Mouse (Mus musculus) bone marrow, adult 2 months (tissue): ENCODE results near the gene Dcdc2a.

ENCODE experiments used
- CTCF ChIP-seq: fragments of 200-500 bp; IDR thresholded peaks from 2 replicates; pipeline ENCODE4 v1.5.1; 2011; ENCODE audit warnings: low read length, control low read depth; ENCODE audit not compliant: control insufficient read depth, insufficient read depth
- POLR2A ChIP-seq: fragments of 200-500 bp; IDR thresholded peaks from 2 replicates; pipeline ENCODE4 v1.6.1; 2011; ENCODE audit warnings: low read depth, mild to moderate bottlenecking, control low read depth, low read length, borderline replicate concordance; ENCODE audit not compliant: control insufficient read depth

DNA sequence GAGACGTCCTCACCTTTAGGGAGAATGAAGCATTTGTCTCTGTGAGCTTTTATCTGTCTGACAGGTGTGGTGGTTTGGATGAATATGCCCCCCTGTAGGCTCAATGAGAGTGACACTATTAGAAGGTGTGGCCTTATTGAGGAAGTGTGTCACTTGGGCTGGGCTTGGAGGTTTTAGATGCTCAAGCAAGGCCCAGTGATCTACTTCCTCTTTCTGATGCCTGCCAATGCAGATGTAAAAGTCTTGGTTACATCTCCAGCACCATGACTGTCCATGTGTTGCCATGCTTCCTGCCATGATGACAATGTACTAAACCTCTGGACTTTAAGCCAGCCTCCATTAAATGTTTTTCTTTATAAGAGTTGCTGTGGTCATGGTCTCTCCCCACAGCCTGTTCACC is 162.6 kb downstream of the Dcdc2a start:
- TF ChIP-seq POLR2A (no peak), CTCF (no peak)
